Mouse (Mus musculus): ENCODE data around the gene Zfp708. TPM values are rescaled to one million over a fixed set of nuclear protein-coding genes. Genes with fewer than 3 reads are reported as not detected.
A peak's percentile ranks its signal among the peaks of the same experiment; 100 is the strongest.

Gene Zfp708
- polyA plus RNA-seq, 1 experiment = 0.23 TPM

DNA sequence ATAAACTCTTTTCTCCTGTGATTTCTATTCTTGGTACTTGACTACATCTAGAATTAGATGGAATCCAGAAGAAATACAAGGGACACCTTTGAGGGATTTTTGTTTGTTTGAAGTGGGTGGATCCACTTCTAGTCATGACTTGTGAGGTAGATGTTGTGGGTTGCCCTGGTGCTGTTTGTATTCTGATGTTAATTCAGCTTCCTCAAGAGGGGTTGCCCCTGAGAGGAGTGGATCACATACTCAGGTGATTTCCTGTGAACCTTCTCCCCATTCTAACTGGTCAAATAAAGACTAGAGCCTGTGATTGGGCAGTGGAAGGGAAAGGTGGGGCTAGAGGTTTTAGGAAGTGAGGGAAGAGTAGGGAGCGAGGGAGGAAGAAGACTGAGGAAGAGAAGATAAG lies 15.8 kb downstream of the Zfp708 start:
- Histone ChIP-seq H3K79me3 (ENCODE audit: low read depth) (no peaks in the 10 kb centered on the region), H3ac (ENCODE audit: control insufficient read depth, insufficient read length, low read depth) (no peak overlapping the region), H3K36me3 (ENCODE audit: control insufficient read depth, insufficient read depth) (no peaks in the 10 kb centered on the region), H3K27me3 (ENCODE audit: control insufficient read depth, insufficient read depth, insufficient read length) (no peaks in the 10 kb centered on the region), H3K79me2 (ENCODE audit: control insufficient read depth, insufficient read depth) (peaks cover 10% of the 10 kb centered on the region), H3K4me3 (ENCODE audit: insufficient read depth, poor library complexity, severe bottlenecking) (no peak overlapping the region)
- TF ChIP-seq USF1 (IDR thresholded peaks at IDR 0.05; ENCODE audit: low read depth) = no peak
- TF ChIP-seq MYOG (IDR thresholded peaks at IDR 0.05; ENCODE audit: control insufficient read depth, extremely low read depth, insufficient read length) = no peak

DNA sequence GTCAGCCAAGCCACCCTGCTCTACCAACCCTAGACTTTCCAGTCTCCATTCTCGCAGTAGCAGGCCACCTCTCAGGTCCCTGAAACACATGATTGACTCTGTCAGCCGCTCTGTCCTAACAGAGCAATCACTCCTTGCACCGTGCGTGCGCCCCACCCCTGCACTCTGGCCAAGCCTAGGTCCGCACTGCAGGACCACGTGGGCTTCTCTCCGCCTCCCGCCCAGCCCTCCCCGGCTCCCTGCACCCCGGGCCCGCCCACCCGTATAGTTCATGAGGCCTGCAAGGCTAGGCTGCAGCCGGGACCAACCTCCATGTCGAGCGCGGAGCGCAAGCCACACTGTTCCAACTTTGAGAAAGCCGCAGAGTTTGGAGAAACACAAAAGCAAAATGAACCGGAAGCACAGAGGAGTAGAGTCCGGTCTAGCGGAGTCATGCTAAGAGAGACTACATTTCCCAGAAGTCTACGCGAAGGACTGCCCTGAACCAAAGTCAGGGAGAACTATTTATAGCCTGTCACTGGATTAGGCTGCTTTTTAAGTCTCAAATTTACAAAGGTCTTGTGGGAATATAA lies 16.5 kb downstream of the Zfp708 start:
- no peaks in the 10 kb centered on the region for H3K36me3 ChIP-seq (ENCODE audit: control insufficient read depth, insufficient read depth)

DNA sequence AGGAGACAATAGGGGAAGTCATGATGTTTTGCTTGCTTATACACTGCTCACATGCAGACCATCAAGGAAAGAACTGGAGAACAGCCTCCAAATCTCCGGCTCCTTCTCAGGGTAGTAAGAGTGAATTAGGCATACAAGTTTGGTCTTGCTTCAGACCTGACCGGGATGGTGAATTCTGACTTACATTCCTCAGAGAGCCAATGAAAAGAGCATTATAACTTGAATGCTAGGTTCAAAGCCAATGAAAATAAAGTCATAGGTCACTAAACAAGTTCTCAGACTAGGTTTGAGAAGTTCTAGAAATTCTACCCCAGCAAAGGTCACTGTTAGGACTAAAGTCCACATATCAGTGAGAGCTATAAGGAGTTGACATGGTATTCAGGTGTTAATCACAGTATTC lies 20.5 kb downstream of the Zfp708 start:
- Histone ChIP-seq H3K4me3 (ENCODE audit: insufficient read depth, poor library complexity, severe bottlenecking) (no peak overlapping the region), H3K79me2 (ENCODE audit: control insufficient read depth, insufficient read depth) (peaks cover 10% of the 10 kb centered on the region), H3K79me3 (ENCODE audit: low read depth) (peaks cover 2% of the 10 kb centered on the region), H3K27me3 (ENCODE audit: control insufficient read depth, insufficient read depth, insufficient read length) (no peaks in the 10 kb centered on the region), H3K36me3 (ENCODE audit: control insufficient read depth, insufficient read depth) (peaks cover 9% of the 10 kb centered on the region), H3ac (ENCODE audit: control insufficient read depth, insufficient read length, low read depth) (no peak overlapping the region)
- no peak for TF ChIP-seq MYOG (IDR thresholded peaks at IDR 0.05; ENCODE audit: control insufficient read depth, extremely low read depth, insufficient read length)
- no peak for TF ChIP-seq MYOD1 (IDR thresholded peaks at IDR 0.05; ENCODE audit: control insufficient read depth, insufficient read length, low read depth)
- TF ChIP-seq FOSL1 (IDR thresholded peaks at IDR 0.05; ENCODE audit: insufficient read depth, low read length, poor library complexity, severe bottlenecking) = no peak
- TF ChIP-seq USF1 (IDR thresholded peaks at IDR 0.05; ENCODE audit: low read depth) = no peak
- no peak for TF ChIP-seq MAX (IDR thresholded peaks at IDR 0.05)
- no peak for TF ChIP-seq CTCF (IDR thresholded peaks at IDR 0.05; ENCODE audit: control insufficient read depth, insufficient read depth, insufficient read length)
- no peak for TF ChIP-seq CEBPB (IDR thresholded peaks at IDR 0.05; ENCODE audit: low read depth)

More for the DNA sequence above, 16.5 kb downstream of the Zfp708 start:
- Histone ChIP-seq H3K4me3 (ENCODE audit: insufficient read depth, poor library complexity, severe bottlenecking) (peak overlapping the region; percentile 42), H3K27me3 (ENCODE audit: control insufficient read depth, insufficient read depth, insufficient read length) (no peaks in the 10 kb centered on the region), H3ac (ENCODE audit: control insufficient read depth, insufficient read length, low read depth) (peak overlapping the region; percentile 82), H3K79me2 (ENCODE audit: control insufficient read depth, insufficient read depth) (peaks cover 10% of the 10 kb centered on the region), H3K79me3 (ENCODE audit: low read depth) (no peaks in the 10 kb centered on the region)
- no peak for TF ChIP-seq FOSL1 (IDR thresholded peaks at IDR 0.05; ENCODE audit: insufficient read depth, low read length, poor library complexity, severe bottlenecking)
- peak; percentile 45 for TF ChIP-seq MAX (IDR thresholded peaks at IDR 0.05)
- peak; percentile 63 for TF ChIP-seq USF1 (IDR thresholded peaks at IDR 0.05; ENCODE audit: low read depth)
- no peak for TF ChIP-seq MYOG (IDR thresholded peaks at IDR 0.05; ENCODE audit: control insufficient read depth, extremely low read depth, insufficient read length)
- TF ChIP-seq MYOD1 (IDR thresholded peaks at IDR 0.05; ENCODE audit: control insufficient read depth, insufficient read length, low read depth) = peak; percentile 33
- no peak for TF ChIP-seq CEBPB (IDR thresholded peaks at IDR 0.05; ENCODE audit: low read depth)
- TF ChIP-seq CTCF (IDR thresholded peaks at IDR 0.05; ENCODE audit: control insufficient read depth, insufficient read depth, insufficient read length) = no peak

DNA sequence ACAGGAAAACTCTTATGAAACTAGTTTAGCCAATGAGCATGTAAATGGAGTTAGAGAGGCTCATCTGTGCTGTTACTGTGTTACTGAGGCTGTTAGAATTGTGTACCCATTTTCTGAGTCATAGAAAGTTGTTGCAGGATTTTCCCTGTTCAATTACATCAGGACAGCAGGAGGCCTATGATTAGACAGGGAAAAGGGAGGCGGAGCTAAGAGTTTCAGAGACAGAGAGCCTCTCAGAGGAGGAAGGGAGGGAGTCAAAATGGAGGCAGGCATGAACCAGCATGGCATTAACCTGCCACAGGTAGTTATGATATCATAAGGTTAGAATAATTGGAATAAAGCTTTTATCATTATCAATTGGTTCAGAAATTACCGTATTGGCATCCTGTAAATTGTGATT lies 25.0 kb downstream of the Zfp708 start:
- Histone ChIP-seq H3K27me3 (ENCODE audit: control insufficient read depth, insufficient read depth, insufficient read length) (no peaks in the 10 kb centered on the region), H3K4me3 (ENCODE audit: insufficient read depth, poor library complexity, severe bottlenecking) (no peak overlapping the region), H3K79me3 (ENCODE audit: low read depth) (peaks cover 2% of the 10 kb centered on the region), H3K79me2 (ENCODE audit: control insufficient read depth, insufficient read depth) (no peaks in the 10 kb centered on the region), H3ac (ENCODE audit: control insufficient read depth, insufficient read length, low read depth) (no peak overlapping the region), H3K36me3 (ENCODE audit: control insufficient read depth, insufficient read depth) (peaks cover 29% of the 10 kb centered on the region)
- TF ChIP-seq MAX (IDR thresholded peaks at IDR 0.05) (no peak), CEBPB (IDR thresholded peaks at IDR 0.05; ENCODE audit: low read depth) (no peak), FOSL1 (IDR thresholded peaks at IDR 0.05; ENCODE audit: insufficient read depth, low read length, poor library complexity, severe bottlenecking) (no peak), MYOD1 (IDR thresholded peaks at IDR 0.05; ENCODE audit: control insufficient read depth, insufficient read length, low read depth) (no peak), CTCF (IDR thresholded peaks at IDR 0.05; ENCODE audit: control insufficient read depth, insufficient read depth, insufficient read length) (no peak), USF1 (IDR thresholded peaks at IDR 0.05; ENCODE audit: low read depth) (no peak), MYOG (IDR thresholded peaks at IDR 0.05; ENCODE audit: control insufficient read depth, extremely low read depth, insufficient read length) (no peak)

DNA sequence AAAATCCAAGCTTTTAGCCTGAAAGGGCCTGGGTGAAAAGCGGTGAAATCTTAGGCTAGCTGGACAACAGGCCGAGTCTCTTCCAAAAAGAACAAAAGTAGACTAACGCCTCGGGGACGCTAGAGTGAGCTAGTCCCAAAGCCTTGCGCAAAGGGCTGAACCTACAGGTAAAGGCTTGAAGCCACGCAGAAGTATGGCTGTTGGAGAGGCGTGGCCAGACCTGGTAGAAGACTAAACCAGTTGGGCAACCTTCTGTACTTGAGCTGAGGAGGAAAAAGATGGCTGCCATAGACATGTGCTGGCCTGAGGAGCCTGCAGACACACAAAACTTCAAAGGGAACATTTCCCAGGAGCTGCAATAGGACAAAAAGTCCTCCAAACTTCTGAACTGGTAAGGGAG lies 32.4 kb downstream of the Zfp708 start:
- no peaks in the 10 kb centered on the region for H3K27me3 ChIP-seq (ENCODE audit: control insufficient read depth, insufficient read depth, insufficient read length)
- H3K36me3 ChIP-seq (ENCODE audit: control insufficient read depth, insufficient read depth) = peaks cover 10% of the 10 kb centered on the region
- H3K4me3 ChIP-seq (ENCODE audit: insufficient read depth, poor library complexity, severe bottlenecking) = no peak overlapping the region
- TF ChIP-seq MYOD1 (IDR thresholded peaks at IDR 0.05; ENCODE audit: control insufficient read depth, insufficient read length, low read depth) (no peak), CEBPB (IDR thresholded peaks at IDR 0.05; ENCODE audit: low read depth) (no peak), USF1 (IDR thresholded peaks at IDR 0.05; ENCODE audit: low read depth) (no peak), MYOG (IDR thresholded peaks at IDR 0.05; ENCODE audit: control insufficient read depth, extremely low read depth, insufficient read length) (no peak), MAX (IDR thresholded peaks at IDR 0.05) (no peak), CTCF (IDR thresholded peaks at IDR 0.05; ENCODE audit: control insufficient read depth, insufficient read depth, insufficient read length) (no peak), FOSL1 (IDR thresholded peaks at IDR 0.05; ENCODE audit: insufficient read depth, low read length, poor library complexity, severe bottlenecking) (no peak)
- H3ac ChIP-seq (ENCODE audit: control insufficient read depth, insufficient read length, low read depth) = no peak overlapping the region
- no peaks in the 10 kb centered on the region for H3K79me2 ChIP-seq (ENCODE audit: control insufficient read depth, insufficient read depth)
- no peaks in the 10 kb centered on the region for H3K79me3 ChIP-seq (ENCODE audit: low read depth)

DNA sequence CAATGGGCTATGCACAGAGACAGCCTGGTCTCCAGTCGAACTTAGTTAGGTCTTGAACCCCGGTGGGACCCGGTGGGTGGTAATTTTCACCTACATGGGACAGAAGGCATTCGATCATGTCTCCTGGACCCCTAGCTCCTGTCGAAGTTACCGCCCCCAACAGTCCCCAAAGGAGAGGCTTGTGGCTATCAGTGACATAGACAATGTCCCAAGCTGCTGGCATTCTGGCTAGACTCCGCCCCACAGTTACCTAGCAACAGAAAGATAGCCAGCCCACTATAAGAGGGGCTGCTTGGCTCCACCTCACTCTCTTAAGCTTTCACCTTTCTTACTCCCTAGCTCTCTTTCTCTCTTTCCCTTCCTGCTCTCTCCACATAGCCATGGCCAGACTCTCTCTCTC lies 35.3 kb downstream of the Zfp708 start:
- no peak for TF ChIP-seq USF1 (IDR thresholded peaks at IDR 0.05; ENCODE audit: low read depth)
- no peak for TF ChIP-seq CTCF (IDR thresholded peaks at IDR 0.05; ENCODE audit: control insufficient read depth, insufficient read depth, insufficient read length)
- TF ChIP-seq MYOG (IDR thresholded peaks at IDR 0.05; ENCODE audit: control insufficient read depth, extremely low read depth, insufficient read length) = no peak
- TF ChIP-seq MAX (IDR thresholded peaks at IDR 0.05) = no peak
- no peak for TF ChIP-seq FOSL1 (IDR thresholded peaks at IDR 0.05; ENCODE audit: insufficient read depth, low read length, poor library complexity, severe bottlenecking)
- no peak for TF ChIP-seq MYOD1 (IDR thresholded peaks at IDR 0.05; ENCODE audit: control insufficient read depth, insufficient read length, low read depth)
- no peak for TF ChIP-seq CEBPB (IDR thresholded peaks at IDR 0.05; ENCODE audit: low read depth)
- no peaks in the 10 kb centered on the region for H3K79me3 ChIP-seq (ENCODE audit: low read depth)
- H3ac ChIP-seq (ENCODE audit: control insufficient read depth, insufficient read length, low read depth) = no peak overlapping the region
- no peaks in the 10 kb centered on the region for H3K36me3 ChIP-seq (ENCODE audit: control insufficient read depth, insufficient read depth)
- no peaks in the 10 kb centered on the region for H3K27me3 ChIP-seq (ENCODE audit: control insufficient read depth, insufficient read depth, insufficient read length)
- H3K79me2 ChIP-seq (ENCODE audit: control insufficient read depth, insufficient read depth) = no peaks in the 10 kb centered on the region
- no peak overlapping the region for H3K4me3 ChIP-seq (ENCODE audit: insufficient read depth, poor library complexity, severe bottlenecking)
